Mouse (Mus musculus) spleen, embryonic (tissue): Measurements from ENCODE around the gene Duox1.

Experiments
- CTCF ChIA-PET: fragments of 350-600 bp; sonication (Branson Sonifier 250); formaldehyde crosslinking; loops from one replicate; lab custom pipeline; 2022; lab: Charles Lee

The Duox1 gene

DNA sequence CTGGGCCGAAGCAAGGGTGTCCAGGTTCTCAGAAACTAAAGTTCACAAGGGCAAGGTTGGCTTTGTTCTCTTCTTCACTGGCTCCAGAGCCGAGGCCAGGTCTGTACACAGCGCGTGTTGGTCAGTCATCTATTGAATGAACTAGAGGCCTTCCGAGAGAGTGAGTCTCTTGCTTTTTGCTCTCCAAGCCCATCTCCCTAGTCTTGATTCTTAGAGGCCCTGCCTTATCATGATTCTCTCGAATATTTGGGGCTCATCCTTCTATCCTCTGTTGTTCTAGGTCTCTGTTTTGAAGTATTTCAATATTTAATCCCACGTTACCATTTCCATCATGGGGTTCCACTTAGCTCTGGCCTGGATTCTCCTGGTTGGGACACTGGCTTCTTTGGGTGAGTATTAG, at the start of gene Duox1:
Duox1 (plus strand) TSS at position 301 of the 400 bp plus-strand sequence.
- CTCF ChIA-PET, result no interaction called here

DNA sequence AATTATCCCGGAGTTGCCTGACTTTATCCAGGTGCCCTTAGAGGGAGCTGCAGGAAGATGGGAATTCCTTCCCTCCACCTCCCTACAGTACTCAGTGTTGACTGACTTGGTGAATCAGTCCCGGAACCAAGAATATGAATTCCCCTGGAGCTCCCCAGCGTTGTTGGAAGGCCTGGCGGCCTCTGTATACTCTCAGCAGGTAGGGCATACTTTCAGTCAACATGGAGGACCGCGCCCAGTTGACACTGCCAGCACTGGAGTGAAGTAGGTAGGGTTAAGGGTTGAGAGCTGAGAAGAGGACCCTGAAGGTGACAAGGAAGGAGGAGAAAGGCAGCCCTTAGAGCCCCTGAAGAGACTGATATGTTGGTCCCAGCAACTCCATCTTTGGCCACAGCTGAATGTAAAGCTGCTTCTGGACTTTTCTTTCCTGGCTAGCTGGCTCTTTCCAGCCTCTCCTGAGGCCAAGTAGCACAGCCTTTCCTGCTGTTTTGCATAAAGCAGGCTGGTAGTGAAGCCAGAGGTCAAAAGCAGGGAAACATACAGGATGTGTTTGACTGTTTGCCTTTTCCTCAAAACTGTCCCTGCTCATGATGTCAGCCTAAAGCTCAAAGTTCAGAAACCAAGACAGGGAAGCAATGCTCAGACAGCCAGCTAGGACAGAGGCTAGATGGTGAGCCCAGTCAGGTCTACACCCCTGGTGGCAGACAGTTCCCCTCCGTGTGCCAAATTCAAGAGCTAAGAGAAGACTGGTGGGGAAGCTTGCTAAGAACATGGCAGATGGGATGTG, 48.9 kb upstream of the Duox1 start:
- CTCF ChIA-PET, result no interaction called here

DNA sequence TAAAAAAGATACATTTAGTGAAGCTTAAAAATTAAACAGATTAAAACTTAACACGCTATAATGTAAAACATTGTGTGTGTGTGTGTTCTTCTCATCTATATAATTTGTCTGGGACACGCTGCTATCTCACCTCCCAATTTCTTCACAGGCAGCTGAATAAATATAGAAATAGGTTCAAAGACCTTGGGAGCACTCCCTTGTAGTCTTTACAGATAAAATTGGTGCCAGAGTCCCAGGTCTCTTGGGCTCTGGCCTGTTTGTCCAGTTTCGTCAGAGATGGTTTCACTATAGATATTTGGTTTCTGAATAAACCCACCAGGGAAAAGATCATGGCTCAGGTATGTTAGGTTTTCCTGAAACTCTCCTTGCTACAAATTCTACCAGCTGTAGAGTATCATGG, 36.7 kb upstream of the Duox1 start:
- CTCF ChIA-PET, result no interaction called here

DNA sequence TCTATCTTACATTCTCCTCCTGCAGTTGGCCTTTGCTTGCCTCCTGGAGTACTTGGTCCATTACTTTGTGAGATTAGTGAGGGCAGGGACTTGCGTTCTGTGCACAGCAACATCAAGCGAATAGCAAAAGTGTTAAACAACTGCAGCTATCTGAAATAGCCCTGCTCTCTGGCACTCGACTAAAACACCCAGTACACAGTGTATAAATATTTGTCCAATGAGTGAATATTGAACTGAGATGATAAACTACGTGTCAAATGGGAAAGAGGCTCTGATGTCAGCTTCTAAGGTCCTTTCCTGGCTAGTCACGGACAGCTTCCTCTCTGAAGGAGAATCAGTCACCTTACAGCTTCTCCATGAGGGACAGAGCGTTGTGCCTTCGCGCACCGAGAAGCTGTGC, 31.4 kb upstream of the Duox1 start:
- CTCF ChIA-PET, result no interaction called here

DNA sequence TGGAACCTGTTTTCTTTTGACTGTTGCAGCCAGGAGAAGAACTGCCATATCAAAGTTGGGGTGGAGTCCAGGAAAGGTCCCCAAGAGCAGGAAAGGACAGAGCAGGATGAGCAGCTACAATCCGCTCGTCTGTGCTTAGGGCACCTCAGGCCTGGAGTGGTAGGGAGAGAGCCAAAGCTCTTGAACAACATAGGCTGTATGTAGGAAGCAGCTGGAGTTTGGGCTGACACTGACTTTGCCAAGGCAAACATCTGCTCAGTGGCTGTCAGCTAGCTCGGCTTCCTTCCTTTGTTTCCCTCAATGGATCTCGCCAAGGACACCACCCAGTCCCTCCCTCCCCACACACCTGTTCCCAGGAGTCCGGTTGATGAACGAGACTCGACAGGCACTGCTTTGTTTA, 29.3 kb upstream of the Duox1 start:
- CTCF ChIA-PET, result no interaction called here

DNA sequence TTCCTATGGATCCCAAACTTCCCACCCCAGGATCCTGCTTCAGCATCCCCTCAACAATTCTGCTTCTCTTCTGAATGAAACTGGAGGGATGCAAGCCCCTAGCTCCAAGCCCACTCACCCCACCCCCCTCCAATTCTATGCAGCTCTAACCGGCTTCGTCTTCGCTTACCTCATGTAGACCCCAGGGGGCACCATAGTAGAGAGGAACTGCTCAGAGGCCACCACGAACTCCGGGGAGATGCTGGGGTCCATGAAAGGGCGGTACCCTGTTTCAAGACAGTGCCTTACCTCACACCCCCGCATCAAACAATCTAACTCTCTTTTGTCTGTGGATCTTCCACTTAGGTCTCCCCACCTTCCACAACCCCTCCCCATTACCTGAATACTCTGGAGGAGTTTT, 20.6 kb upstream of the Duox1 start:
- CTCF ChIA-PET, result no interaction called here

DNA sequence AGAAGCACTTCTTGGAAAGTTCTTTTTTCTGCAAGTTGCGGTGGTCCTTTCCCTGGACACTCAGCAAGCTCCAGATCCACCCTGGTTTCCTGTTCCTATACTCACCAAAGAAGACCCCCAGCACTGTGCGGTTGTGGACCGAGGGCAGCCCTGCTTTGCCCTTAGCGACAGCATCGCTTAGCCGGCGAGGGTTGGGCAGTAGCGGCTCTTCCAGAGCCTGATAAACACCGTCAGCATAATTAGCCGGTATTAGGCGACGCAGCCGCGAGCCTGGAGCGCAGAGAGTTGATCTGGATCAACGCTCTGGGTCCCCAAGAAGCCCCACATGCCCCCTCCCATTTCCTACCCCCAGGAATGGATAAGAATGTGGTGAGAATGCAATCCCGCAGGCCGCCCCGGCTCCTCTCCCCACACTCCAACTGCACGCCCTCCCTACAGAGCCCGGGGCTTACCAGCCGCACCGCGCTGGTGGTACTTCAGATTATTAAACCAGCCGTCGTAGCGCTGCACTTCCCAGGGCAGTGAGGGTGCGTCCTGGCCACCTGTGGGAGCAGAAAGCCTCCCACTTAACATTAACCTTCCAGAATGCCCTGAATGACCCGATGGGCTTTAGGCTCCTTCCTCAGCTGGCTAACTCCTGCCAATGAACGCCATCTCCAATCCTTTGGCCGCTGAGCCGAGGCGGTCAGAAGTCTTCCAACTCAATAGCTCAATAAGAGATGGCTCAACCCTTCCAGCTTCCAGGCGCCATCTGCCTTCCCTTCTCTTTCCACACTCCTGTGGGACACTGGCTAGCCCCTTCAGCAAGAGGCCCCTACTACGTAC, 18.0 kb upstream of the Duox1 start:
- CTCF ChIA-PET, result no interaction called here

DNA sequence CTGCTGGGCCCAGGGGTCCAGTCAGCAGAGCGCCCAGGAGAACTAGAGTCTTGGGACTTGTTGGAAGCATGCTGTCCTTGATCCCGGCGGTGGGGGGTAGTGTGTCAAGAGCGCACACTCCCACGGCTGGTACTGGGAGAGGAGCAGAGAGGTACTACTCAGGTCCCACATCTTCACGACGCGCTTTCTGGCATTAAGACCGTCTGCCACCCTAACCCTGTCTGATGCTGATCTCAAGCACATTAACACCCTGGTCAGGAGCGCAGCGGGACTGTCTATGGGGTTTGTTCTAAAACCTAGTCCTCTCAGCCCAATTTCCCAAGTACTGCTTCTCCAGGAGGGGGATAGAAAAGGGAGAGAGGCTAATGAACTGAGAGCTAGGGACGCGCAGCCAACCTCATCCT, 17.4 kb upstream of the Duox1 start, which contains the start of gene Duox2:
Duox2 (minus strand) TSS at position 354 of the 404 bp plus-strand sequence.
- CTCF ChIA-PET, result no interaction called here

DNA sequence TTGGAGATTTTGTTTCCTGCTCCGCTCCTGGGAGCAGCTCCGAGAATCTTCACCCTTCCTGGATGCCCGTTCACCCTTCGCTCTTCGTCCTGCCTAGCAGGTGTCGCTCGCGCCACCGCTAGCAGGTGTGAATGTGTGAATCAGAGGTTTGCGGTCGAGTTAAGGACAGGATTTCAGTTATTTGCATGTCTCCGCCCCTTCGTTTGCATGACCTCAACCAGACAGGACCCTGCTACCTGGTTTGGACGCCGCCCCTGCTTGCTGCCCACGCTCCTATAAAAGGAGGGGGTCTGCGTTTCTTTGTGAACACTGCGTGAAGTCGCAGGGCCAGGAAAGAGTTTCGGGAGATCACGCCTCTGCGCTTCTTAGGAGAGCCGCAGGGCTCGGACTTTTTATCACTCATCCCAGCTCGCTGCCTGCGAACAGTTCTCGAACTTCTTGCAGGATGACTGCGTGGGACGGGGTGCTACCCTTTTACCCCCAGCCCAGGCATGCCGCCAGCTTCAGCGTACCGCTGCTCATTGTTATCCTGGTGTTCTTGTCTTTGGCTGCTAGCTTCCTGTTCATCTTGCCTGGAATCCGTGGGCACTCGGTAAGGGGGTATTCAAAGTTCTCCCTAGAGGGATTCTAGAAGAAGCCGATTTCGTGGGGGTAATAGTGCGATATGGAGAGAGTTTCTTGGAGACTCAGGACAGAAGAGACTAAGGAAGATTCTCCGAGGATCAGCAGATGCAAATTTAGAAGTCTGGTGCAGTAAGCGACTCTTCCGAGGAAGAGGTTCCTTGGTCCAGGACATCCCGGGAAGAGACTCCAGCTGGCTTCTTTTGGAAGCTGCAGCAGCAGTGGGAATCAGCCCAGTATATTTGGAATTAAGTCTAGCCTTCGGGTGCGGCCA, 16.6 kb upstream of the Duox1 start, which contains the start of gene Duoxa2:
Duoxa2 (plus strand) TSS at position 305 of the 895 bp plus-strand sequence.
- CTCF ChIA-PET, result interaction anchor here (0.6 kb wide), 1 partner anchor 13 kb away, joined by 3 read pairs; no protein-coding TSS in a partner anchor

DNA sequence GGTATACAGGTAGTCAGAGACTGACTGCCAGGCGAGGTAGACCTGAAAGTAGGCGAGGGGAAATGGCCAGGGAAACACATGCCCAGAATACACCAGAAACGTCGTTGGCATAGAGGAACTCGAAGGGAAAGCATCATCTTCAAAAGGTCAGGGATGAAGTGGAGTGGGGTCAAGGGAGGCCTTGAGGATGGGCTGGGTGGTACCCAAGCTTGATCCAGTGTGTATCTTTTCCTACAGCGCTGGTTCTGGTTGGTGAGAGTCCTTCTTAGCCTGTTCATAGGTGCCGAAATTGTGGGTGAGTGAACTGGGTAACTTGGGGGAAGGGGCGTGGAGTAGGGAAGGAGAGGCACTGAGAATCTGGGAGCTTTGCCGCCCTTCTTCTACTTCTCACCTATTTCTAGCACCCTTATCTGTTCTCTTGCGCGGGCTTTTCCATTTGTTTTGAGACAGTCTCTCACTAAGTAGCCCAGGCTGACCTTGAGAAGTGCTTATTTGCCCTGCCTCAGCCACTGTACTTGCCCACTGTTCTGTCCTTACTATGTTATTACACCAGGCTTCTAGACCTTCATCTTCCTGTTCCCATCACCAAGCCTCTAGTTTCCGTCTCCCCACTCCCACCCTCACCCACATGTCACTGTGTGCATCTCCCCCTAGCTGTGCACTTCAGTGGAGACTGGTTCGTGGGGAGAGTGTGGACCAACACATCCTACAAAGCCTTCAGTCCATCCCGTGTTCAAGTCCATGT, 15.4 kb upstream of the Duox1 start:
- CTCF ChIA-PET, result interaction anchor here (0.6 kb wide), 1 partner anchor 15 kb away, joined by 3 read pairs; no protein-coding TSS in a partner anchor

DNA sequence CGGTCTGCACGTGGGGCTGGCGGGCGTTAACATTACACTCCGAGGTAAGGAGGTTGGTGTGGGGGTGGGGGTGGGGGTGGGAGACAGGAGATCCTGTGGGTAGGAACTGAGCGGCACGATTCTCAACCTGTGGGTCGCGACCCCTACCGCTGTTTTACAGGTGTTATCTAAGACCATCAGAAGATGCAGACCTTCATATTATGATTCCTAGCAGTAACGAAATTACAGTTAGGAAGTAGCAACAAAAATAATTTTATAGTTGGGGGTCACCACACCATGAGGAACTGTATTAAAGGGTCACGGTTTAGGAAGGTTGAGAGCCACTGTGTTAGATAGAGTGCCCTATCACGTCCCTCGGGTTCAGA, 14.8 kb upstream of the Duox1 start:
- CTCF ChIA-PET, result interaction anchor here (0.9 kb wide), 1 partner anchor 27 kb away, joined by 3 read pairs; no protein-coding TSS in a partner anchor

DNA sequence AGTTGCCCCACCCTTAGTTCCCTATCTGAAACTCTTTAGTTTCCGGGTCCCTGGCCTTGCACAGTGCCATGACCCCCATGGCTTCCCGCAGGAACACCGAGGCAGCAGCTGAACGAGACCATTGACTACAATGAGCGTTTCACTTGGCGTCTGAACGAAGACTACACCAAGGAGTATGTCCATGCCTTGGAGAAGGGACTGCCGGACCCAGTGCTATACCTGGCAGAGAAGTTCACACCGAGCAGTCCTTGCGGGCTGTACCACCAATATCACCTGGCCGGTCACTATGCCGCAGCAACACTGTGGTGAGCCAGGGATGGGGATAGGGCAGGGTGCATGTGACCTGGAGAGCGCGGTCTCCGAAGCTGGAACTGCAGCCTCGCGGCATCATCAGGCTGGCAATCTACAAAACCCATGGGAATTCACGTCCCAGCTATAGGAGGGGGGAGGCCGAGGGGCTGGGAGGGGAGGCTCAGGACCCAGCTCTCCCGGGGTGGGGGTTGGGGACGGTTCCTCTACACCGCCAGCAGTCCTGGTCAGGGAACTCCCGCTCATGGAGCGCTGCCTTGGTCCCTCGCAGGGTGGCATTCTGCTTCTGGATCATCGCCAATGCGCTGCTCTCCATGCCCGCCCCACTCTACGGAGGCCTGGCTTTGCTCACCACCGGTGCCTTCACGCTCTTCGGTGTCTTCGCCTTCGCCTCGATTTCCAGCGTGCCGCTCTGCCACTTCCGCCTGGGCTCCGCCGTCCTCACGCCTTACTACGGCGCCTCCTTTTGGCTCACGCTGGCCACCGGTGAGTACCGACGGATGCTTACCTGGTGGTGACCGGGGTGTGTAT, 14.2 kb upstream of the Duox1 start:
- CTCF ChIA-PET, result interaction anchor here (0.6 to 0.9 kb wide), 2 partner anchors 27 to 928 kb away, joined by 3 to 4 read pairs; no protein-coding TSS in a partner anchor

DNA sequence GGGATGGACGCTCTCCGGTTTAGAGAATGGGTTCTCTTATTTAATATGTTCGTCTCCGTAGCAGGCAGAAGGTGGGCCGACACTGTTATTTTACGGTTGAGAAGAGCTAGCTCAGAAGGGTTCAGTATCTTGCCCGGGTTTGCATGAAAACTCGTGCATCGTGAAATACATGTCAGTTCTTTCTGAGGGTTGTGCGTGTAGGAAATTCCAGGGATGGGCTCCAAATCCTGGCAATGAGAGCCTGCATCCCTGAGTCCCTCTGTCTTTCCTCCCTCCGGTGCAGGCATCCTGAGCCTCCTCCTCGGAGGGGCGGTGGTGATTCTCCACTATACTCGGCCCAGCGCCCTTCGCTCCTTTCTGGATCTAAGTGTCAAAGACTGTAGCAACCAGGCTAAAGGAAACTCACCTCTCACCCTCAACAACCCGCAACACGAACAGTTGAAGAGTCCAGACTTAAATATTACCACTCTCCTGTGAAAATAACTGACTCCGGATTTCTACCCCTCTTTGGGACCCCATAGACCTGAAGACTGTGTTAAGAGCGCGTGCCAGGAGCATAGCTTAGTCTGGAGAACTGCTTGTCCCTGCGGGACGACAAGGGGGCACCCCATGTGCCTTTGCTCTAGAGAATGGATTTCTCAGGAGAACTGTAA, 13.4 kb upstream of the Duox1 start:
- CTCF ChIA-PET, result interaction anchor here (0.7 kb wide), 1 partner anchor 104 kb away, joined by 3 read pairs; no protein-coding TSS in a partner anchor

DNA sequence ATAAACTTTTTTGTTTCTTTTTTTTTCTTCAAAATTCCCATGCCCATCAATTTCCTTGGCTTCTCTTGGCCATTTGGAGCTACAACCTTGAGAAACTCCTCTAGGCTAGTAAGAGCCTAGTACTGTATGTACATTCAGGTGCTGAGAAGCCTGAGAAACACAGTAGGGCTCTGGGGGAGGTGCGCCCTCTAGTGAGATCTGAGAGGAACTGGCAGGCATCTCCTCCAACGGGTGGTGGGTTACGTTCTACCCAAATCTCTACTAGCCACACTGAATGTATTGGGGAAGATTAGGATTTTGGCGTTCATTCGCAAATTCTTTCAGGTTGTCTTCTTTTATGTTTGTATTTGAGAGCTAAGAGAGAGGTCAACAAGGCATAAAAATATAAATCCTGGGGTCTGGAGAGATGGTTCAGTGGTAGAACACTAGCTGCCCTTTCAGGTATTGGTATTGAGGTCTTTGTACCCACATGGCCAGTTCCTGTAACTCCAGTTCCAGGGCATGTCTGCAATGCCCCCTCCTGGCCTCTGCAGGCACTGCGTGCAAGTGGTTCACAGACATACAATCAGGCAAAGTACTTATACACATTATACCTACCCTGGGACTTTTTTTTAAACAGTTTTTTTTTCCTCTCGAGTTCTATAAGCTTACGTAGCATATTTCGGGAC, 12.8 kb upstream of the Duox1 start:
- CTCF ChIA-PET, result interaction anchor here (0.7 kb wide), 1 partner anchor 104 kb away, joined by 3 read pairs; no protein-coding TSS in a partner anchor

DNA sequence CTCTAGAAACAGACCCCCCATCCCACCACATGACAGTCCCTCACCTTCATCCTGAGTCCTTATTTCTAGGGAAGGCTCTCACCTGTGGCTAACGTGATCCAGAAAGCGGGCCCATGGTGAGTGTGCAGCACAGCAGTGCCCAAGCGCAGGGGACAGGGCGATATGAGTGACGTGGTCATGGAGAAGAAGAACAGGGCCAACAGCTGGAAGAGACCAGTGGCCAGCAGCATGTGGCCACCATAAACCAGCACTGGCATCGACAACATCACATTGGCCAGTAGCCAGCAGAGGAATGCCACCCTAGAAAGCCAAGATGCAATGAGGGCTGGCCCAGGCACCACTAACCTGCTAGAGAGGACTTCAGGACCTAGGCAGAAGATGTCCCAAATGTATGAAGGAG, 10.9 kb upstream of the Duox1 start:
- CTCF ChIA-PET, result interaction anchor here (0.6 kb wide), 1 partner anchor 204 kb away, joined by 3 read pairs; no protein-coding TSS in a partner anchor

DNA sequence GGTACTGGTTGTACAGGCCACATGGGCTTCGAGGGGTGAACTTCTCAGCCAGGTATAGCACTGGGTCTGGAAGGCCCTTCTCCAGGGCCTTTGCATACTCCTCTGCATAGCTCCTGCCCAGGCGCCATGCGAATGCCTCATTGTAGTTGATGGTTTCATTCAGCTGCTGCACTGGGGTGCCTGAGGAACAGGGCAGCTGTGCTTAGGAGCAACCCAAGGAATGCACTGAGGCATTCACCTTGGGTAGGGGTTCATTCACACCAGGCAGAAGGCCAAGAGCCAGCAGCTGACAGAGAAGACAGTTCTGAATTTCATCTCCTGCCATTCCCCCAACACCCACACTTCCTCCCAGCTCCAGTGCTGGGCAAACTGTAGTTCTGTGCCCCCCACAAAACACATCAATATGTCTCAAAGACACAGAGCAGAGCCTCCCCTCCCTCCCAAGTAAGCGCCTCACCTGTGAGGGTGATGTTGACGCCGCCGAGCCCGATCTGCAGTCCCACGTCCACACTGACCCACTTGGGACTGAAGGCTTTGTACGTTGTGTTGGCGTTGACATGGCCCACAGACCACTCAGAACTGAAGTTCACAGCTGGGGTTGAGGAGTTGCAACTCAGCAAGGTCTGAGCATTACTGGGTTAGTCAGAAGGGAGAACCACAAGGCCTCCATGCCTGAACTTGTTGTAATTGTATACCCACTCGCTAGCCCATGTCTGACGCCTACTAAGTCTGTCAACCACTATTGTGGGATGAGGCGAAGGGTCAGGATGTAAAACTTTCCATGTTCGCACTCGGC, 10.2 kb upstream of the Duox1 start:
- CTCF ChIA-PET, result no interaction called here

DNA sequence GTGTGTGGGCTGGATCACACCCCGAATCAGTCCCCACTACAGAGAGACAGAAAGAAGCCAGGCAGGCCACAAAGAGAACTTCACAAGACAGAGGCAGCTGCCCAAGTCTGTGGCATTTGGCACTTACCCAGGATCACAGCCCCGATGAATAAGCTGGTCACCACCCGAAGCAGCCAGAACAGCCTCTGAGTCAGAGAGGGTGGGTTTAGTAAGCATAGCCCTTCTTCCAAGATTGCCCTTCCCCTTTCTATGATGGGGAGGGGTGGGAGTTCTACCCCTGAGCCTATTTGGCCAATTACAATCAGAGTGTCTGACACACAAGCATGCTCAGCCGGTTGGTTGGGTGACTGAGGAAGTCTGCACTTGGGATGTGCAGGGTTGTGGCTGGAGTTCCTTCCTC, 9.3 kb upstream of the Duox1 start:
- CTCF ChIA-PET, result no interaction called here
